Mouse (Mus musculus) thymus, postnatal 0 days (tissue): ENCODE data around the gene Rab33a. TPM values are rescaled to one million over a fixed set of nuclear protein-coding genes. Genes with fewer than 3 reads are reported as not detected.

Experiments used
- DNase-seq: peaks from one replicate; pipeline ENCODE4 v3.0.0-alpha.2; 2015; ENCODE audit warnings: low spot score
- polyA plus RNA-seq: library from polyadenylated mRNA; unstranded; fragments of >200 nt; fragmentation: Nextera tagmentation; extraction: Ambion mirVana; gene quantifications from 2 replicates; pipeline ENCODE4 v1.2.1, GENCODE M21; 2015

The Rab33a gene
- polyA plus RNA-seq = 7.3 and 8.7 TPM in 2 replicates

DNA sequence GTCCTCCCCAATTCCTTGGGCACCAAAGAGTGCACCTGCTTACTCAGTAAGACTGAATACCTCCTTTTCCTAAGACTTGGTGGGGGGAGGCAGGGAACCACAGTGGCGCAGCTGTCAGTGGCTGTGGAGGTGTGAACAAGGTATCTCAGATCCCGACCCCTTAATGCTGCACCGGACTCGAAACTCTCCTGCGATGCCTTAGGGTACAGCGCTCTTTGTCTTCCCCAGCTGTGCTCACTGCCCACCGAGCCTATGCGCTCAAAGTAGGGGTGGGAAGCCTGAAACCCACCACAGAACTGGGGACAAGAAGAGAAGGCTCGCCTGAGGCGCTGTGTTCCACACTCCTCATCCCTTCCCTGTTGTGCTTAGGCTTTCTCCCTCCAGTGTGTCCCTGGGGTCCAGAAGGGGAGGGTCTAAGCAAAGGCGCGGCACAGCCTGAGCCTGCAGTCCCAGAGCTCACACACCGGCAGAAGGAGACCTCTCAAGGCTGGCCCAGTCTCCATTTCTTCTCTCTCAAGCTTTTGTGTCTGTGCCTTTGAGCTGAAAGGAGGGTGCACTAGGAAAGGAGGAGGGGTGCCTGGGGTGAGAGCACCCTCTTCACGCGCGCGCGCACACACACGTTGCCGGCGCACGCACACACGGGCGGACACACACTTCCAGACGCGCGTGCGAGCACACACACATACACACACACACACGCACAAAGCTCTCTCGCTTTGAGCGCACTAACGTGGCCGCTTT, at the start of gene Rab33a:
Rab33a (plus strand) TSS at position 478 of the 741 bp plus-strand sequence.
- DNase-seq = peak; percentile 56

DNA sequence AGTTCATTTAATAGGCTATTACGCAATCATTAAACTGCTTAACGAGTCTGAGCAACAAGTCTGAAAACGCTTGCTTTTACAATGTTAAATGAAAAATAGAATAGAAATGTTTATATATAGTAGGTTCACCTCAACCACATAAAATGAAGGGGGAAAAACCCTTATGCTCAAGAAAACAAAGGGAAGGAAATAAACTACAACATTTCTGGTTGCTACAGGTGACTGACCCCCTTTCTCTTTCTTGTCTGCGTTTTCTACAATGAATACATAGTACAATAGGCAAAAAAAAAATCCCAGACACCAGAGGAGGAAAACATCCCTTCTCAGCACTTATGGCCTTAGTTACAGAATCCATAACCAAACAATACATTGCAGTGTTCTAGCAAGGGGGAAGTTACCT, 38.0 kb upstream of the Rab33a start:
- DNase-seq = no peak

DNA sequence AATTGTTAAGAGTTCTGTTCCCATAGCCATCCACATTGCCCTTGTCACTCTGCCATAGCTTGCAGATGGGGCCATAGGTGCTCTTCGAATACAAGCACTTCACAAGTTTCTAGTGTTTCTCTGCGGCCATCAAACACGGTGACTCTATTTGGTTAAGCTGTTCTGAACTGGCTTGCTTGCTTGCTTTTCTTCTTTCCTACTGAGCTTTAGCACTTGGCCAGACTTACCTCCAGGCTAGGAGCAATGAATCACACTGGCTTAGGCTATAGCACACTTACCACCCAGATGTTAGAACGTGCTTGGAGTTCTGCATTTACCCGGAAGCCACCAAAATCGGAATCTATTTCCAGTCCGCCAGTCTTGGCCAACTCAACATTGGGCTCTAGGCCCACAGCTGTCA, 37.4 kb upstream of the Rab33a start:
- DNase-seq = no peak

DNA sequence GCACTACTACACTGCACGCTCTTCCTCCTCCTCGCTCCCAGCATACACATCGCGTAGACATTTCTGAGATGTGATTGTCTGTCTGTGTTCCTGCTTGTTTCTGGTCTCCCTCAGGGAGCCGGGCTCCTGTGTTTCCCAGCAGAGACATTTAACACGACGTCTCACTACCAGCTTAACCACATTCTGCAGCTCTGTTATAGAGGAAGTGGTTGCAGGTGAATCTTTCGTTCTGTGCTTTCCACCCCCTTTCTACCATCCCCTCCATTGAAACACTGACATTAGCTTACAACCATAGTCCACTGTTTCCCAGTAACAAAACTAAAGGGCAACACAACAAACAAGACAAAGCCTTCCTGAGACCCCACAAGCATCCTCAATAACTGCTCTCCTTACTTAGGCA, 25.3 kb upstream of the Rab33a start:
- DNase-seq = no peak

DNA sequence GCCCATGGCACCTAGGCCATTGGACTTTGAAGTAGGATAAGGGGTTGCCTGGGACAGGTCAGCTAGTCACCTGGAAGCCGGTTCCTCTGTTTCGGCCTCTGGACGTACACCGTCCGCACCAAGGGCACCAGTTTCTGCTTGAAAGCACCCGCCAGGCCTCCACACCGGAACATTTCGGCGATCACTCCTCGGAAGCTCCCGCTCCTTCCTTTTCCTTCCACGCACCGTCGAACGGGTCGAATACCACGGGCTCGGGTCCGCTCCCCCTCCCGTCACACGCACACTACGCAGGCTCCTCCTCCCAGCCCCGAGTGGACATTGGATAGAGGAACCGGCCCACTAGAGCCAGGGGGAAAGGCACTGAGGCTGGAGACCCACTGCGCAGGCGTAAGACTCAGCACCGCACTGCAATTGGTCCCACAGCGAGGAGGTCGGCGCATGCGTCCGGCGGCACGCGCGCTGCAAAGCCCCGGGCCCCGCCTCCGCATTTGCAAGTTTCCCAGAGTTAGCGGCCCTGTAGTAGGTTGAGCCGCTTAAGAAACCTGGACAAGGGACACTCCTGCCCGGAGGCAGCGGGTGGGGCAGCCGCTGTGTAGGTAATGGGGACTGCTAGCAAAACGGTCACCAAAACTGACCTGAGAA, 5.8 kb upstream of the Rab33a start, which contains the start of gene Aifm1:
Aifm1 (minus strand) TSS at position 398 of the 642 bp plus-strand sequence.
- DNase-seq = peak; percentile 87

DNA sequence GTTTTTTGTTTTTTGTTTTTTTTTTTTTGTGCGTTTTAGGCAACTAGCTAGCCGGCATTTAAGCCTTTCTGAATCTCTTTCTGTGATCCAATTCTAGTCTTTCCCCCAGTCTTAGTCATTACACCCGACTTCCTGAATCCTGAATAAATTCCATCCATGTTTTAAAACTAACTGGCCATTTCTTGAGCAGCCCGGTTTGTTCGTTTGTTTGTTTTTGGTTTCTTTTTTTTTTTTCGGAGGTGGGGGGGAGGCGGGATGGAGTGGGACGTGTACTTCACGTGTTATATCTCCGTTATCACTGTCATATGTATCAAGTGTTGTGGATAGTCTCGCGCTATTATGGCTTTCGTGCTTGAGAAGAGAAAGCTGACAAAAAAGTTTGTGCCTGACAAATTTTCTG, 5.3 kb upstream of the Rab33a start:
- DNase-seq = no peak

DNA sequence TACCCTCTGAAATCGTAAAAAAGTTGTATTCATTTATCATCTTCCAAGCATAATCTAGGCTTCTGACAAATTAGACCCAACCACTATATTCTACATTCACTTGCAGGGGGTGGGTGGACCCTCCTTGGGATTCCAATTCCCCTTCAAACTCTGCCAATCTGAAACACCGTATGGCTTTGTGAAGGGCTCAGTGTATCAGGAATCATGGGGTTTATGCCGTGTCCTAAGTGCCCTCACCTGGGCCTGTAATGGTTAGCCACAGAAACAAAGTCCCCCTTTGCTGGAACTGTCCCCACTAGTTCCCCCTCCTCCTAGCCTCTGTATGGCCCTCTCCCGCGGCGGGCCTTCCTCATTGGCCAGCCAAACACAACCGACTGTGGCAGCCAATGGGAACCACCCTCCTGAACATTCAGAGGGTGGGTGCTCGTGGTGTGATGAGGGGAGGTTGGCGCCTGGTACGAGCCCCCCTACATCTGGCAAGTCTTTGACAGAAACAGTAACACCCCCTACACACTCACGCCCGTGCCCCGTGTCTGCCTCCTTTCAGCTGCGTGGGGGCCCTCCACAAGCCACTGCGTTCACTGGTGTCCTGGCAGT, 776 bp upstream of the Rab33a start:
- peak; percentile 72 for DNase-seq

DNA sequence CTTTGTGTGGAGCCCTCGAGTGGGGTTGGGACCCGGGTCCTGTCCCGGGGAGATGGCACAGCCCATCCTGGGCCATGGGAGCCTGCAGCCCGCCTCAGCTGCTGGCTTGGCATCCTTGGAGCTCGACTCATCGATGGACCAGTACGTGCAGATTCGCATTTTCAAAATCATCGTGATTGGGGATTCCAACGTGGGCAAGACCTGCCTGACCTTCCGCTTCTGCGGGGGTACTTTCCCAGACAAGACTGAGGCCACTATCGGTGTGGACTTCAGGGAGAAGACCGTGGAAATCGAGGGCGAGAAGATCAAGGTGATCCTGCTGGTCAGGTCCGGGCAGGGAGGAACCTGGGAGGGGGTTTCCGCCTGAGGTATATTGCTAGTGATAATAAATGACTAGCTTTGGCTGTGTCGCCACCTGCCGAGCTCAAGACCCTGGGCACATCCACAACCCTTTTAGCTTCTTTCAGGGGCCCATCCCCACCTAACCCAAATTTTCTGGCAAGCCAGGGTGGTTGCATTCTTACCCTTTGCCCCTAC, 532 bp downstream of the Rab33a start:
- peak; percentile 7 for DNase-seq

DNA sequence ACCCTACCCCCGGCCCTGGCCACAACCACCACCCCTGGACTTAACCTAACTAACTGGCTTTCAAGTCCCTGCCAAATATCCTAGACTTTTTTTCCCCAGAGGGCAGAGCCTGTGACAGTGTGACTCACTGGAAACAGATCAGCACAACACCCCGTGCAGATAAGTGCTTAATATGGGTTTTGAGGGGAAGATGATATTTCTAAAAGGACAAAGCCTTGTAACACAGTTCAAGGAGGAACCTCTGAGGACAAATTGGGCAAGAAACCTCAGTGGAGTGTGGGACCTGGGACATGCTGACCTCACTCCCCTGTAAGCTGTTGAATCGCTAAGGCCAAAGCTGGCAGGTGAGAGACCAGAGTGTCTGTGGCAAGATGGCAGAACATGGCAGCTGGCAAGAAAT, 2.6 kb downstream of the Rab33a start:
- no peak for DNase-seq

DNA sequence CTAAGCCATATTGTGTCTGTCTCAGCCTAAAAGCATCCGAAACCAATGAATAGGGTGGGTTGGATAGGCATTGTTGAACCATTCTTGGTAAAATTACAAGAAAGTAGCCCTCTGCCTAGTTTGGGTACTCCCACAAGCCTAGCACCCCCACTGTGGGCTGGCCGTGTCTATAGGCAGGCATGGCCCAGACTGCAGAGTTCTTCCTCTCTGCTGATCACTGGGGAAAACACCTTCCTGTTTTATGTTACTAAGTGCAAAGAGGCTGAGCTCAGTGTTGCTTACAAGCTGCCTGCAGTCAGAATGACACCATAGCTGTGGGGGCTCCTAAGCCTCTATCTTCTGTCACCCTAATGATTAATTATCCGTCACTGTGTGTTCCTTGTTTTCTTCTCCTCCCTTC, 4.4 kb downstream of the Rab33a start:
- no peak for DNase-seq

DNA sequence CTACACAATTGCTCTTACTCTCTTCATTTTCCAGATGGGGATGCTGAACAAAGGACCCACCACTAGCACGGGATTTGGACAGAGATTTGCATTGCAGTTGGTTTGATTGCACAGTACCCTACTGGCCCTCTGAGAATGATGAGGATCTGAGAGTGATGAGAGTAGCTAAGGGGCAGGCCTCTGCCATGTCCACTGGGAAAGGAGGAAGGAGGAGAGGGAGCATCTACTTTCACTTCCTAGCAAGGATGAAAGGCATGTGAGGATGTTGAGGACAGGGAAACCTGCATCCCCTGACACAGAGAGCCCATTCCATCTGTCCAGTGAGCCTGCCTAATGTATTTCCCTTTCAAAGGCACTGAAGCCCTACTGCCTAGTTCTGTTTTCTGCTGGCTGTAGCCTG, 6.2 kb downstream of the Rab33a start:
- DNase-seq = no peak

DNA sequence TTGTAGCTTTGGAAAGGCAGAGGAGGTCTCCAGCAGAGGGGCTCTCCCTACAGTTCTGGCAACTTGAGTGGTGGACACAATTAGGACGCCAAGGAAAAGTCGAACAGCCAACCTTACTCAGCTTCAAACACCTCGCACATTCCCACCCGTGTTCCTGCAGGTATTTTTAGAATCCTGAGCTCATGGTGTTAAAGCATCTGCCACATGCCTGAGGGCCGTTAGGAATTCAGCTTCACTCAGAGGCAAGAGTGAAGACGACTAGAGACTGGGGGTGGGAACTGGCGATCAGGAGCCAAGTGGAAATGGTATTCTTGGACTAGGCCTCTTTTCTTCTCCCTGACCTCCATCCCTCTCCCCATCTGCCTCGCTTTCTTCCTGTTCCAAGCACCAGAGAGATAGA, 6.8 kb downstream of the Rab33a start:
- DNase-seq = no peak

DNA sequence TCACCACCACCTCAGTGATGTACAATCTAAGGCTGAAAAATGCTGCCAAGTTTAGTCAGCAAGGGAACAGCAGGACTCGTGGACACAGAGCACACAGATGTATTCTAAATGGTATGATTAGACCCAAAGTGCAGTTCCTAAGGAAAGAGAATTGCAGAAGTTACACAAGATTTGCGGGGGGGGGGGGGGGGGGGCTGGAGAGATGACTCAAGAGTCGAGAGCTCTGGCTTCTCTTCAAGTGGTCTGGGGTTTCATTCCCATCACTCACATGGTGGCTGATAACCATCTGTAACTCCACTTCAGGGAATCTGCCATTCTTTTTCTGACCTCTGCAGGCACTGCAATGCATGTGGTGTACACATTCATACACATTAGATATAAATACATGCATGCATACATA, 7.3 kb downstream of the Rab33a start:
- DNase-seq = no peak

DNA sequence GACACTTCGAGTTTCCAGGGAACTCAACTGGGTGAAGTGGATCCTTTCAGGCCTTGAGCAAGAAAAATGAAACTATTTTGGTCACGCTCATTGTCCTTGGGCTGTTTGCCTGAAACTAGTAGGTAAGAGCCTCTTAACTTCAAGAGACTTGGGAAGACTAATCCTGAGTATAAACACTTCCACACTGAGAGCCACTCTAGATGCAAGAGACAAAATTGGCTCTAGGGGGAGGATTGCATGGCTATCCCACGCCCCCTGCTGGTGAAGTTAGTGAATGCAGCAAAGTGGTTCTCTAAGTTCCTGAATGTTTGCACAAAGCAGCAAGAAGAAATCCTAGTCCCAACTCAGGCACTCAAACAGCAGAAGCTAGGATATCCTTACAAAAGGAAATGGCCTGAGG, 13.1 kb downstream of the Rab33a start:
- peak; percentile 70 for DNase-seq

Other genes with a start within 250 kb of the Rab33a start
- gene Bcorl1, start 177.9 kb upstream of the Rab33a start, polyA plus RNA-seq = 1.4 and 1.8 TPM in 2 replicates
- gene Elf4, start 56.2 kb upstream of the Rab33a start, polyA plus RNA-seq = 9.9 TPM in 2 replicates
- gene Aifm1, start 5.7 kb upstream of the Rab33a start, polyA plus RNA-seq = 53.4 and 53.8 TPM in 2 replicates
- gene Zfp280c, start 75.2 kb downstream of the Rab33a start, polyA plus RNA-seq = 10.1 and 14.9 TPM in 2 replicates
- gene Slc25a14, start 104.1 kb downstream of the Rab33a start, polyA plus RNA-seq = 13.3 and 15.0 TPM in 2 replicates
- 0.05 TPM in 1 of 2 replicates, not detected in the other for gene Gpr119, start 155.2 kb downstream of the Rab33a start, polyA plus RNA-seq
- gene Rbmx2, start 175.7 kb downstream of the Rab33a start, polyA plus RNA-seq = 28.5 and 28.8 TPM in 2 replicates